In genomic region chr12:29980076-29980475, GRCm38 (mm10) we compare ENCODE assay signal across 28 mouse cellular contexts. TPM values are rescaled to one million over a fixed set of nuclear protein-coding genes. Genes with fewer than 3 reads are reported as not detected.
DNase-seq lines count a peak whose midpoint lies in the region; ATAC-seq and TF ChIP-seq lines count a peak whose summit lies in the region.
"Had no signal": no experiment of that assay in that cellular context is flagged by ENCODE, and none has a peak within 500 bp of the region (broad histone marks: within the 10 kb centered on the region; RNA-seq: fewer than 3 reads in every experiment).

No protein-coding gene starts in this region.

- WGBS in hindbrain, postnatal 0 days = 92% methylated on average over 8 of the region's 8 CpGs

- H3K27ac ChIP-seq in hindbrain, postnatal 0 days = no peak overlapping the region
- H3K27ac ChIP-seq: heart, embryonic 13.5 days; hindbrain, embryonic 15.5 days; intestine, embryonic 15.5 days had no signal

- intact Hi-C loops in gastrocnemius, postnatal 14 days (cut with DNase I; ENCODE audit: low total_unique reads) = loop anchor here (10.0 kb wide), 1 partner anchor 45 kb away; the partner anchor contains the start of gene Pxdn

- H3K27me3 ChIP-seq in hindbrain, postnatal 0 days (ENCODE audit: insufficient read depth, low read length) = no peaks in the 10 kb centered on the region
- H3K27me3 ChIP-seq: CH12.LX; hindbrain, embryonic 15.5 days; intestine, embryonic 15.5 days; Patski had no signal

- TF ChIP-seq CTCF in hindbrain, postnatal 0 days (IDR thresholded peaks at IDR 0.05; ENCODE audit: low read depth) = no peak

- H3K4me3 ChIP-seq in hindbrain, postnatal 0 days (ENCODE audit: low read length) = no peak overlapping the region
- H3K4me3 ChIP-seq: heart, embryonic 13.5 days; hindbrain, embryonic 15.5 days; intestine, embryonic 15.5 days had no signal

- H3K4me1 ChIP-seq in hindbrain, postnatal 0 days (ENCODE audit: insufficient read depth, low read length) = no peaks in the 10 kb centered on the region
- H3K4me1 ChIP-seq: intestine, embryonic 15.5 days had no signal

- no peak overlapping the region for H3K9ac ChIP-seq in hindbrain, postnatal 0 days (replicated peaks; ENCODE audit: low read length)
- H3K9ac ChIP-seq: forebrain, postnatal 0 days; heart, embryonic 13.5 days; hindbrain, embryonic 15.5 days; intestine, embryonic 15.5 days had no signal

- H3K9me3 ChIP-seq in hindbrain, postnatal 0 days (ENCODE audit: low read length) = no peaks in the 10 kb centered on the region
- H3K9me3 ChIP-seq: heart, embryonic 13.5 days; hindbrain, embryonic 15.5 days; intestine, embryonic 15.5 days had no signal

- no peak for ATAC-seq in hindbrain, postnatal 0 days
- ATAC-seq: forebrain, embryonic 14.5 days; forebrain, postnatal 0 days; intestine, embryonic 15.5 days; Patski had no signal

- no peak overlapping the region for H3K4me2 ChIP-seq in hindbrain, postnatal 0 days (ENCODE audit: low read depth, low read length)
- H3K4me2 ChIP-seq: heart, embryonic 13.5 days; hindbrain, embryonic 15.5 days; intestine, embryonic 15.5 days had no signal

- H3K36me3 ChIP-seq in hindbrain, postnatal 0 days (ENCODE audit: insufficient read depth, low read length) = peaks cover 38% of the 10 kb centered on the region
- H3K36me3 ChIP-seq: G1E had no signal

- peak; percentile 36 for DNase-seq in gastrocnemius, postnatal 14 days
- no peak for DNase-seq in gastrocnemius, postnatal 4 days (ENCODE audit: low spot score in 2 of 2)
- peak; percentile 58 for DNase-seq in urinary bladder, postnatal 14 days (ENCODE audit: low spot score)
- no peak for DNase-seq in urinary bladder, postnatal 10 days (ENCODE audit: low spot score)
- peak; percentile 96 for DNase-seq in fat pad, adult 2 months (ENCODE audit: extremely low read depth, low read depth, low spot score)
- DNase-seq in hindbrain, postnatal 0 days (ENCODE audit: low spot score) = no peak
- DNase-seq in kidney, postnatal 14 days = no peak
- DNase-seq: adrenal gland, adult 2 months; adrenal gland, postnatal 14 days; B cell, adult 2 months; cerebellum, adult 11-12 months; cerebellum, adult 8-10 months; cerebellum, postnatal 10 days; cerebellum, postnatal 36 days; embryo, embryonic 11 days; forebrain, postnatal 0 days; gastrocnemius, postnatal 10 days; heart, adult 11 months; heart, postnatal 4 days; kidney, adult 11 months; kidney, adult 8-10 months had no signal

RNA-seq across cellular contexts. Expression of gene Pxdn, which starts 42.7 kb away (rescaled TPM):
- total RNA-seq in gastrocnemius, postnatal 14 days (2021) = 10 to 100 TPM; 63.6 to 66.6 TPM
- total RNA-seq in gastrocnemius, postnatal 4 days (2021) = 100 to 1,000 TPM; 150 to 160 TPM
- total RNA-seq in hindbrain, postnatal 0 days (2014; rRNA removed) = 68.8 and 72.1 TPM in 2 replicates
- 15.4 and 15.7 TPM in 2 replicates for polyA plus RNA-seq in hindbrain, postnatal 0 days (2015; fragmentation: Nextera tagmentation; extraction: Ambion mirVana)
- polyA plus RNA-seq: G1E had no signal

Comparison
In these comparisons a context has a peak if more than half of its experiments do, and no peak if none do; other contexts are left out.
1. DNase-seq: peak in gastrocnemius, postnatal 14 days (single experiment), urinary bladder, postnatal 14 days (single experiment) and fat pad, adult 2 months (single experiment); none in gastrocnemius, postnatal 4 days (0 of 2), urinary bladder, postnatal 10 days (single experiment), hindbrain, postnatal 0 days (single experiment) and kidney, postnatal 14 days (single experiment).